Mouse (Mus musculus): Measurements from ENCODE around the gene Otx2. TPM values are rescaled to one million over a fixed set of nuclear protein-coding genes. Genes with fewer than 3 reads are reported as not detected.
A peak's percentile ranks its signal among the peaks of the same experiment; 100 is the strongest.

The Otx2 gene
- polyA plus RNA-seq, 1 experiment from 2014 or later, result 0.33 TPM

DNA sequence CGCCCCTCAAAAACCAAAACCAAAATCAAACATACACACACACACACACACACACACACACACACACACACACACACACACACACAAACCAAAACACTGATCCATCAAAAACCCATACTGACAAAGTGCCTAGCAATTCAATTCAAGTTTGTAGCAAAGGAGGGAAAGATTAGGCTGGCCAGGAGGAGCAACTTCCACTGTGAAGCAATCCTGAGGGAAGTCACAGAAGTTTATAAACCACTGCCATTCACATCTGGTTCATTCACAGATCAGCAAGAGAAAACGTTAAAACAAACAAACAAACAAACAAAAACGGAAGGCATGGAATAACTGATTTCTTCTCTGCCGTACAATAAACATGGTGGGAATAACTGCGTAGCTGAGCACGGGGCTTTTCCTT, 16.4 kb downstream of the Otx2 start:
- Histone ChIP-seq H3K4me3 (ENCODE audit: low read depth, low read length) (no peak overlapping the region), H3K27me3 (ENCODE audit: control insufficient read depth, insufficient read depth, low read length) (peaks cover 100% of the 10 kb centered on the region), H3K9me3 (ENCODE audit: control insufficient read depth, low read length) (no peaks in the 10 kb centered on the region), H3K9ac (ENCODE audit: low read length) (no peak overlapping the region), H3K4me1 (ENCODE audit: control insufficient read depth, insufficient read depth, low read length) (no peaks in the 10 kb centered on the region), H3K27ac (ENCODE audit: low read depth, low read length) (no peak overlapping the region), H3K36me3 (ENCODE audit: control insufficient read depth, insufficient read depth, low read length) (no peaks in the 10 kb centered on the region), H3K4me2 (ENCODE audit: low read depth) (no peak overlapping the region)
- DNase-seq (ENCODE audit: low spot score) (no peak), ATAC-seq (ENCODE audit: insufficient read depth, low FRiP score, low TSS enrichment) (no peak)
- WGBS, result 64% methylated on average over 6 of the region's 6 CpGs

DNA sequence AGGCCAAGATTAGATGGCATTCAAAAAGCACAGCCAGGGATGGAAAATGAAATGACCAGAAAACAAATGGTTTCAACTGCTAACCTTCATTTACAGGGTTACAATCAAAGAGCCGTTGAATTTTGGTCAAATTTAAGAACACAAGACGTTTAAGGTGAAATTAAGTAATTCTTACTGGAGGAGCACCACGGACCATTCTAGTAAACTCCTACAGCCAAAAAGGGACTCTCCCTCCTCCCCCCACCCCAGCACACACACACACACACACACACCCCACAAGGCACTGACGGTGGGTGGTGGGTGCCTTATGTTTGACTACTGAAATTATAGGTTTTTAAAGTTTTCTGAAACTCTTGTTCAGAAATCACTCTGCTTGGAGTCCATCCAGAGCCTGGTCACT, 16.9 kb downstream of the Otx2 start:
- no peaks in the 10 kb centered on the region for H3K36me3 ChIP-seq (ENCODE audit: control insufficient read depth, insufficient read depth, low read length)

DNA sequence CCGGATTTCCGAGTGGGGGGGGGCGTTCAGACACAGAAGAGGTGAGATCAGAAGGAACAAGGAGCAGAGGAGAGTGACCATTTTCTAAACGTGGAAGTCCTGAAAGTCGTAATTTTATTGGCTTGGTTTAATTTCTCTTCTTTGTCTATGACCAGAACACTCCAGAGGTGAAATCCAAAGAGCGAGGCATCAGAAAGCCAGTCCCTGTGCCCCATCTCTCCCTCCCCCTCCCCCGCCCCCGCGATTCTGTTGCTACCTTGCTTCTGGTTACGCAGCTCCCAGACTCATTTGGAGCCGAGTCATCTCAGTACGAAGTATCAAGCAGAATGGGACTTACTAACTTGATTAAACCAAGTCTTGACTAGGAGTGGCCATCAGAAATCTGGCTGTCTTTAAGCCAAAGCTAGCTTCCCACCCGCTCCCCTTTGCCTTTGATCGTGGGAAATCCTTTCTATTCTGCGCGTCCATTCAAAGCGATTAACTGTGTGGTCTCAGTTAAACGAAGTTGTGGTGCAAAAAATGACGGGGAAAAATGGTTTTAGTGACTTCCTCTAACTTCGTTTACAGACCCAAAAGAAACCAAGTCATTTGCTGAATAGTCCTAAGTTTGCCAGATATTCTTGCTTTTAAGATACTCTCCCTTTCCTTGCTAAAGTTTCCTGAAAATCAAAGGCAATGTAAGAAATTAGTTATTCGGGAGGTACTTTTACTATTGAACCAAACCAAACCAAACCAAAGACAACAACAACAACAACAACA, 17.6 kb downstream of the Otx2 start:
- 3% methylated on average over 21 of the region's 21 CpGs for WGBS
- Histone ChIP-seq H3K36me3 (ENCODE audit: control insufficient read depth, insufficient read depth, low read length) (no peaks in the 10 kb centered on the region), H3K4me2 (ENCODE audit: low read depth) (no peak overlapping the region), H3K9me3 (ENCODE audit: control insufficient read depth, low read length) (no peaks in the 10 kb centered on the region), H3K27me3 (ENCODE audit: control insufficient read depth, insufficient read depth, low read length) (peaks cover 100% of the 10 kb centered on the region), H3K27ac (ENCODE audit: low read depth, low read length) (no peak overlapping the region), H3K4me1 (ENCODE audit: control insufficient read depth, insufficient read depth, low read length) (no peaks in the 10 kb centered on the region; the same call in 1 of the 2 replicates), H3K4me3 (ENCODE audit: low read depth, low read length) (no peak overlapping the region), H3K9ac (ENCODE audit: low read length) (no peak overlapping the region)
- ATAC-seq (ENCODE audit: insufficient read depth, low FRiP score, low TSS enrichment), result no peak
- DNase-seq (ENCODE audit: low spot score), result peak; percentile 29

More for the DNA sequence above, 16.9 kb downstream of the Otx2 start:
- Histone ChIP-seq H3K9ac (ENCODE audit: low read length) (no peak overlapping the region), H3K4me1 (ENCODE audit: control insufficient read depth, insufficient read depth, low read length) (no peaks in the 10 kb centered on the region; the same call in 1 of the 2 replicates), H3K9me3 (ENCODE audit: control insufficient read depth, low read length) (no peaks in the 10 kb centered on the region), H3K4me3 (ENCODE audit: low read depth, low read length) (no peak overlapping the region), H3K4me2 (ENCODE audit: low read depth) (no peak overlapping the region), H3K27ac (ENCODE audit: low read depth, low read length) (no peak overlapping the region), H3K27me3 (ENCODE audit: control insufficient read depth, insufficient read depth, low read length) (peaks cover 100% of the 10 kb centered on the region)
- DNase-seq (ENCODE audit: low spot score) (no peak), ATAC-seq (ENCODE audit: insufficient read depth, low FRiP score, low TSS enrichment) (no peak)
- 25% methylated on average over 4 of the region's 4 CpGs for WGBS

DNA sequence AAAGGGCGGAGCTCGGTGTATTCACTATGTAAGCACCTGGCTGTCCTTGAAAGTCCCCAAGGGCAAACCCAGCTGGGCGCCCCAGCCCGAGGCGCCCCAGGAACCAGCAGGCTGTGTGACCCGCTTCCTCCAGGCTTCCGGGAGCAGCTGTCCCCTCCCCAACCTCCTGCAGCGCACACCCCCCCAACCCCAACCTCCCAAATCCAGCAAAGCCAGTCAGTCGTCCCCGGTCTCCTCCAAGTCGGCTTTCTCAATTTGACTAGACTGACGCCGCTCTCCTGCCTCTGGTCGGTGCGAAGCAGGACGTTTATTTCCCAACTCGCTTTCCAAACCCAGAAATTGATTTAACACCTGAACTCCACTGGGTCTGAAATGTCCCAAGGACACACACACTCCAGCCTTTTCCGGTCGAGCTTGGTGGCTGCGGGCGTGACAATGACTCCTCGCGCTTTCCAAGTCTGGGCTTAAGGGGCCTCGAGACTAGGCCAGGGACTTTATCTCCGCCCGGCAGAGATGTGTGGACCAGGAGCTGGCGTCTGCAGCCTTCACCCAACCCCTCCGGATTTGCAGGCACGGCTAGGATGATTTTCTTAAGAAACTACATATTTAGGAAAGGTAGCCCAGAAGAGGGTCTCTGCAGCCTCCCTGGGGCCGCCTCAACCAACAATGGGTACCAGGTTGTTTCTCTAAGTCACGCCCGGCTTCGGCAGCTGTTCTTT, 18.4 kb downstream of the Otx2 start:
- Histone ChIP-seq H3K4me3 (ENCODE audit: low read depth, low read length) (no peak overlapping the region), H3K4me1 (ENCODE audit: control insufficient read depth, insufficient read depth, low read length) (no peaks in the 10 kb centered on the region; the same call in 1 of the 2 replicates), H3K4me2 (ENCODE audit: low read depth) (no peak overlapping the region), H3K27me3 (ENCODE audit: control insufficient read depth, insufficient read depth, low read length) (peaks cover 99% of the 10 kb centered on the region), H3K27ac (ENCODE audit: low read depth, low read length) (no peak overlapping the region), H3K9ac (ENCODE audit: low read length) (no peak overlapping the region), H3K9me3 (ENCODE audit: control insufficient read depth, low read length) (no peaks in the 10 kb centered on the region), H3K36me3 (ENCODE audit: control insufficient read depth, insufficient read depth, low read length) (no peaks in the 10 kb centered on the region)
- ATAC-seq (ENCODE audit: insufficient read depth, low FRiP score, low TSS enrichment) (no peak), DNase-seq (ENCODE audit: low spot score) (peak; percentile 61)
- under 1% methylated on average over 33 of the region's 33 CpGs for WGBS

DNA sequence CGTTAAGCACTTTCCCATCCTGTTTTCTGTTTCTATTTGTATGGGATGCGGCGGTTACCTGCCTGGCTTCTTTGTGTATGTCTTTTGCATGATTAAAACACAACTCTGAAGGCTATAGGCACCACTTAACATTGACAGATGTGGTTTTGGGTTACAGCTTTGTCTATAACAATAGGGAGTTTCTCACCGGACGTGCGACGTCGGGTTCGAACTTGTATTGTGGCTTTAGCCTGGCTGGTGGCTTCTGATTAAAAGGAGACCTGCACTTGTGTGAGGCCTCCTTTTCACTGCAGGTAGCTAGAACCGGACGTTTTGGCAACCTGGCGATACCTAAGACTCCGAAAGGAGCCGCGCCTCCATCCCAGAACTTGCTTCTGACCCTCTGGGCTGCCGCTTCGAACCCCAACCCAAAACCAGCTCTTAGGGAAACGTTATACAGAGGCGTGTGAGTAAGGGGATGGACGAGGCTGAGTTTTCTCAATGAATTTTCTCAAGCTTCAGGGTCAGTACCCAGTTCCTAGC, 19.0 kb downstream of the Otx2 start:
- Histone ChIP-seq H3K27me3 (ENCODE audit: control insufficient read depth, insufficient read depth, low read length) (peaks cover 92% of the 10 kb centered on the region), H3K4me3 (ENCODE audit: low read depth, low read length) (no peak overlapping the region), H3K27ac (ENCODE audit: low read depth, low read length) (no peak overlapping the region), H3K4me2 (ENCODE audit: low read depth) (no peak overlapping the region), H3K36me3 (ENCODE audit: control insufficient read depth, insufficient read depth, low read length) (no peaks in the 10 kb centered on the region), H3K9ac (ENCODE audit: low read length) (no peak overlapping the region), H3K9me3 (ENCODE audit: control insufficient read depth, low read length) (no peaks in the 10 kb centered on the region), H3K4me1 (ENCODE audit: control insufficient read depth, insufficient read depth, low read length) (no peaks in the 10 kb centered on the region; the same call in 1 of the 2 replicates)
- ATAC-seq (ENCODE audit: insufficient read depth, low FRiP score, low TSS enrichment), result no peak
- WGBS, result 2% methylated on average over 20 of the region's 20 CpGs
- DNase-seq (ENCODE audit: low spot score), result no peak

DNA sequence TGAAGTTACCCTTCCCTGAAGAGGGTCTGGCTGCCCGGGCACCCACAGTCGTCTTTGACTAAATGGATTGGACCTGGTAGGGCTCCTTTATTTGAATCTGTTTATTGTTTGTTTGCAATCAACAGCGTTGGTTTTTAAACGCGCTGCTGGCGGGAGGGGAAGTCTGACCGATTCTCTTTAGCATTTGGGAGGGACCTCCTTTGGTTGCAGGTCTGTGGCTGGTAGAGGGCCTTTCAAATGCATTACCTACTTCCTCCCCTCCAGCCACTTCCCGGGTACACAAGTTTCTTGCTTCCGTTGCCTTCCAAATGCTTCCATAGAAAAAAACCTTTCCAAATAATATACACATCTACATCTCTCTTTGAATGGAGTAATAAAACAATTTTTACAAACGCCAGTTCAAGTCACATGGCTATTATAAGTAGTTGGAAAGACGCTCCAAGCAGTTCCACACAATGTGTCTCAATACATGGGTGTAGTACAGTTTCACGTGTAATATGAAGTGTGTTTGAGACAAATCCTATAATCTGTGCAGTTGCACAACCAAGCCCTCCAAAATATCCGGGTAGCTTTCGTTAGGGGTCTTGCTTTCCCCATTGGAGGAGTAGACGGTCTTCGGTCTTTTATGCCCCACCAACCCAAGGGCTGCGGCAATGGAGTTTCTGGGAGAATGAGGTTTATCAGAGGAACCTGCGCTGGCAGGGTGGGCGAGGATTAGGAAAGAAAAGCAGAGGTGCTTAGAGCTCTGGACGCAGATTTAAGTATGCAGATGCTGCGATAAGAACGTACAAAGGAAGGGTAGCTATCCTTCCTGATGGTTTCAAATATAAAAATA, 19.7 kb downstream of the Otx2 start:
- Histone ChIP-seq H3K4me1 (ENCODE audit: control insufficient read depth, insufficient read depth, low read length) (no peaks in the 10 kb centered on the region; the same call in 1 of the 2 replicates), H3K9me3 (ENCODE audit: control insufficient read depth, low read length) (no peaks in the 10 kb centered on the region), H3K4me3 (ENCODE audit: low read depth, low read length) (no peak overlapping the region), H3K27me3 (ENCODE audit: control insufficient read depth, insufficient read depth, low read length) (peaks cover 85% of the 10 kb centered on the region), H3K9ac (ENCODE audit: low read length) (no peak overlapping the region), H3K4me2 (ENCODE audit: low read depth) (no peak overlapping the region), H3K36me3 (ENCODE audit: control insufficient read depth, insufficient read depth, low read length) (no peaks in the 10 kb centered on the region), H3K27ac (ENCODE audit: low read depth, low read length) (no peak overlapping the region)
- DNase-seq (ENCODE audit: low spot score), result no peak
- WGBS, result 2% methylated on average over 22 of the region's 22 CpGs
- no peak for ATAC-seq (ENCODE audit: insufficient read depth, low FRiP score, low TSS enrichment)

DNA sequence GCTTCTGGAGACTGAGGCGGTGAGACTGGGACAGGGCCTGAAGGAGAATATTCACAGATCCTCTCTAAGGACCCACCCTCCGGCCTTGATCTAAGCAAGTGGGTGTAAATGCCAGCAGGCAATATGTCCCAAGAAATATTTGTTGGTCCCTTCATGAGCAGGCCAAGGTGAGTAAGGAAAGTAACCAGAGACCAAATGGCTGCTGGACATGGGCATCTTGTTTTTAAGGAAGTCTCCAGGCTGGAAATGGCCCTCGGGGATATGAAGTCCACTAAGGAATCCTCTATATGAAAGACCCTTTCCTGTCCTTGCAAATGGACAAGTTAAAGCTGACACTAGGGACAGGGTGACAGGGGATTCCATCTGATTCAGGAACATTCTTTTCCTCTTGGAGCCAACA, 20.5 kb downstream of the Otx2 start:
- peaks cover 77% of the 10 kb centered on the region for H3K27me3 ChIP-seq (ENCODE audit: control insufficient read depth, insufficient read depth, low read length)
- ATAC-seq (ENCODE audit: insufficient read depth, low FRiP score, low TSS enrichment) (no peak), DNase-seq (ENCODE audit: low spot score) (no peak)
- no peak overlapping the region for H3K4me2 ChIP-seq (ENCODE audit: low read depth)
- no peaks in the 10 kb centered on the region for H3K36me3 ChIP-seq (ENCODE audit: control insufficient read depth, insufficient read depth, low read length)
- no peak overlapping the region for H3K9ac ChIP-seq (ENCODE audit: low read length)
- H3K4me1 ChIP-seq (ENCODE audit: control insufficient read depth, insufficient read depth, low read length), result no peaks in the 10 kb centered on the region; the same call in 1 of the 2 replicates
- WGBS, result 46% methylated on average over 3 of the region's 3 CpGs
- no peaks in the 10 kb centered on the region for H3K9me3 ChIP-seq (ENCODE audit: control insufficient read depth, low read length)
- H3K27ac ChIP-seq (ENCODE audit: low read depth, low read length), result no peak overlapping the region
- H3K4me3 ChIP-seq (ENCODE audit: low read depth, low read length), result no peak overlapping the region

DNA sequence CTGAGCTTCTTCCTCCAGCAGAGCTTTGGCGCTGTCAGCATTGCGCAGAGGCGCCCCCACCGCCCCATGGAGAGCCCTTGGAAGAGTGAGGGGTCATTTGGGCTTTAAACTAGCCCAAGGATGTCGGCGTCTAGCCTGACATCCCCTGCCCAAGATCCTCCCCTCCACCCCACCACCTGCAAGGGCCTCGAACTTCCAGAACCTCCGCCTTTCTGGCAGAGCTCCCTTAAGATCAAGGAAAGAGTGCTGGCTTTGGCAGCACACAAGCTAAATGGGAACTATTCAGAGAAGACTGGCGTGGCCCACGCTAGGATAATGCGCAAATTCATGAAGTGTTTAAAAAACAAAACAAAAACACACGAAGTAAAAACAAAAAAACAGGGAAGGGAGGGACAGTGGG, 21.4 kb downstream of the Otx2 start:
- DNase-seq (ENCODE audit: low spot score), result peak; percentile 37
- WGBS, result 7% methylated on average over 12 of the region's 12 CpGs
- H3K27me3 ChIP-seq (ENCODE audit: control insufficient read depth, insufficient read depth, low read length), result peaks cover 69% of the 10 kb centered on the region

More for the DNA sequence above, 21.4 kb downstream of the Otx2 start:
- no peak overlapping the region for H3K4me2 ChIP-seq (ENCODE audit: low read depth)
- no peaks in the 10 kb centered on the region for H3K9me3 ChIP-seq (ENCODE audit: control insufficient read depth, low read length)
- H3K9ac ChIP-seq (ENCODE audit: low read length), result no peak overlapping the region
- no peak for ATAC-seq (ENCODE audit: insufficient read depth, low FRiP score, low TSS enrichment)
- no peak overlapping the region for H3K27ac ChIP-seq (ENCODE audit: low read depth, low read length)
- H3K4me3 ChIP-seq (ENCODE audit: low read depth, low read length), result no peak overlapping the region
- no peaks in the 10 kb centered on the region for H3K36me3 ChIP-seq (ENCODE audit: control insufficient read depth, insufficient read depth, low read length)
- no peaks in the 10 kb centered on the region; the same call in 1 of the 2 replicates for H3K4me1 ChIP-seq (ENCODE audit: control insufficient read depth, insufficient read depth, low read length)
